Mouse (Mus musculus): ENCODE data around the gene Samd14. TPM values are rescaled to one million over a fixed set of nuclear protein-coding genes. Genes with fewer than 3 reads are reported as not detected.

Samd14 gene
- polyA plus RNA-seq, 1 experiment from 2014 or later, result 18.3 TPM

- 52% methylated on average over 4 of the region's 4 CpGs for WGBS
Measured at GRCm38 (mm10) chr11:94973313-94973712, 36.4 kb upstream of the Samd14 start.

GRCm38 (mm10) chr11:94974951-94975350 lies 34.7 kb upstream of the Samd14 start:
- H3K36me3 ChIP-seq (ENCODE audit: control insufficient read depth, insufficient read depth, low read length), result no peaks in the 10 kb centered on the region
- no peak for ATAC-seq (ENCODE audit: low FRiP score, low TSS enrichment)
- H3K4me2 ChIP-seq (replicated peaks; ENCODE audit: low read depth, low read length), result no peak overlapping the region
- no peak overlapping the region for H3K4me3 ChIP-seq (ENCODE audit: low read length)
- peaks cover 4% of the 10 kb centered on the region; the same call in 1 of the 2 replicates for H3K27me3 ChIP-seq (ENCODE audit: control insufficient read depth, insufficient read depth, low read length)
- no peak overlapping the region for H3K27ac ChIP-seq (ENCODE audit: low read depth, low read length)
- peaks cover 5% of the 10 kb centered on the region; the same call in 1 of the 2 replicates for H3K4me1 ChIP-seq (ENCODE audit: control insufficient read depth, insufficient read depth, low read length)
- H3K9ac ChIP-seq (ENCODE audit: low read depth, low read length), result no peak overlapping the region
- H3K9me3 ChIP-seq (ENCODE audit: control insufficient read depth, low read length), result no peaks in the 10 kb centered on the region
- WGBS, result 69% methylated on average over 2 of the region's 2 CpGs

More at GRCm38 (mm10) chr11:94973313-94973712, 36.4 kb upstream of the Samd14 start:
- no peaks in the 10 kb centered on the region for H3K36me3 ChIP-seq (ENCODE audit: control insufficient read depth, insufficient read depth, low read length)
- no peak for ATAC-seq (ENCODE audit: low FRiP score, low TSS enrichment)
- H3K27me3 ChIP-seq (ENCODE audit: control insufficient read depth, insufficient read depth, low read length), result peaks cover 4% of the 10 kb centered on the region; the same call in 1 of the 2 replicates
- no peaks in the 10 kb centered on the region for H3K4me1 ChIP-seq (ENCODE audit: control insufficient read depth, insufficient read depth, low read length)
- no peak overlapping the region for H3K9ac ChIP-seq (ENCODE audit: low read depth, low read length)
- no peaks in the 10 kb centered on the region for H3K9me3 ChIP-seq (ENCODE audit: control insufficient read depth, low read length)
- H3K4me3 ChIP-seq (ENCODE audit: low read length), result no peak overlapping the region
- H3K27ac ChIP-seq (ENCODE audit: low read depth, low read length), result no peak overlapping the region
- no peak overlapping the region for H3K4me2 ChIP-seq (replicated peaks; ENCODE audit: low read depth, low read length)

GRCm38 (mm10) chr11:94976199-94976598 lies 33.5 kb upstream of the Samd14 start, which contains the start of gene Sgca:
TSS of gene Sgca (minus strand) at chr11:94976327.
- H3K27me3 ChIP-seq (ENCODE audit: control insufficient read depth, insufficient read depth, low read length), result peaks cover 4% of the 10 kb centered on the region; the same call in 1 of the 2 replicates
- peaks cover 5% of the 10 kb centered on the region; the same call in 1 of the 2 replicates for H3K4me1 ChIP-seq (ENCODE audit: control insufficient read depth, insufficient read depth, low read length)
- WGBS, result 75% methylated on average over 5 of the region's 5 CpGs
- H3K4me2 ChIP-seq (replicated peaks; ENCODE audit: low read depth, low read length), result no peak within 1 kb of the TSS
- H3K9ac ChIP-seq (ENCODE audit: low read depth, low read length), result no peak within 1 kb of the TSS
- ATAC-seq (ENCODE audit: low FRiP score, low TSS enrichment), result no peak
- no peaks in the 10 kb centered on the region for H3K9me3 ChIP-seq (ENCODE audit: control insufficient read depth, low read length)
- no peaks in the 10 kb centered on the region for H3K36me3 ChIP-seq (ENCODE audit: control insufficient read depth, insufficient read depth, low read length)
- H3K27ac ChIP-seq (ENCODE audit: low read depth, low read length), result no peak within 1 kb of the TSS
- no peak within 1 kb of the TSS for H3K4me3 ChIP-seq (ENCODE audit: low read length)

GRCm38 (mm10) chr11:94978178-94978915 lies 31.3 kb upstream of the Samd14 start:
- Histone ChIP-seq H3K4me1 (ENCODE audit: control insufficient read depth, insufficient read depth, low read length) (peaks cover 5% of the 10 kb centered on the region; the same call in 1 of the 2 replicates), H3K4me2 (replicated peaks; ENCODE audit: low read depth, low read length) (peak overlapping the region; percentile 39), H3K4me3 (ENCODE audit: low read length) (peak overlapping the region; percentile 11; the same call in 1 of the 2 replicates), H3K36me3 (ENCODE audit: control insufficient read depth, insufficient read depth, low read length) (no peaks in the 10 kb centered on the region), H3K9me3 (ENCODE audit: control insufficient read depth, low read length) (no peaks in the 10 kb centered on the region), H3K27ac (ENCODE audit: low read depth, low read length) (no peak overlapping the region), H3K9ac (ENCODE audit: low read depth, low read length) (no peak overlapping the region), H3K27me3 (ENCODE audit: control insufficient read depth, insufficient read depth, low read length) (no peaks in the 10 kb centered on the region)
- ATAC-seq (ENCODE audit: low FRiP score, low TSS enrichment), result peak; percentile 33; the same call in 1 of the 2 replicates
- whole genome bisulfite sequencing, result 51% methylated on average over 9 of the region's 9 CpGs

- under 1% methylated on average over 20 of the region's 20 CpGs for WGBS
- H3K36me3 ChIP-seq (ENCODE audit: control insufficient read depth, insufficient read depth, low read length), result no peaks in the 10 kb centered on the region
- no peak overlapping the region for H3K27ac ChIP-seq (ENCODE audit: low read depth, low read length)
- H3K4me3 ChIP-seq (ENCODE audit: low read length), result peak overlapping the region; percentile 11; the same call in 1 of the 2 replicates
- no peak overlapping the region; the same call in 1 of the 2 replicates for H3K9ac ChIP-seq (ENCODE audit: low read depth, low read length)
- peaks cover 5% of the 10 kb centered on the region; the same call in 1 of the 2 replicates for H3K4me1 ChIP-seq (ENCODE audit: control insufficient read depth, insufficient read depth, low read length)
- H3K4me2 ChIP-seq (replicated peaks; ENCODE audit: low read depth, low read length), result peak overlapping the region; percentile 39
- H3K27me3 ChIP-seq (ENCODE audit: control insufficient read depth, insufficient read depth, low read length), result no peaks in the 10 kb centered on the region
- no peaks in the 10 kb centered on the region for H3K9me3 ChIP-seq (ENCODE audit: control insufficient read depth, low read length)
- peak; percentile 97 for ATAC-seq (ENCODE audit: low FRiP score, low TSS enrichment)
Measured at GRCm38 (mm10) chr11:94978947-94979346, 30.7 kb upstream of the Samd14 start.

GRCm38 (mm10) chr11:94979462-94980179 lies 30.1 kb upstream of the Samd14 start:
- H3K9me3 ChIP-seq (ENCODE audit: control insufficient read depth, low read length), result no peaks in the 10 kb centered on the region
- H3K4me3 ChIP-seq (ENCODE audit: low read length), result peak overlapping the region; percentile 11; the same call in 1 of the 2 replicates
- H3K9ac ChIP-seq (ENCODE audit: low read depth, low read length), result no peak overlapping the region; the same call in 1 of the 2 replicates
- H3K4me1 ChIP-seq (ENCODE audit: control insufficient read depth, insufficient read depth, low read length), result peaks cover 5% of the 10 kb centered on the region; the same call in 1 of the 2 replicates
- ATAC-seq (ENCODE audit: low FRiP score, low TSS enrichment), result peak; percentile 17; the same call in 1 of the 2 replicates
- H3K27me3 ChIP-seq (ENCODE audit: control insufficient read depth, insufficient read depth, low read length), result no peaks in the 10 kb centered on the region
- no peaks in the 10 kb centered on the region for H3K36me3 ChIP-seq (ENCODE audit: control insufficient read depth, insufficient read depth, low read length)
- H3K27ac ChIP-seq (ENCODE audit: low read depth, low read length), result no peak overlapping the region
- WGBS, result 81% methylated on average over 11 of the region's 11 CpGs
- H3K4me2 ChIP-seq (replicated peaks; ENCODE audit: low read depth, low read length), result peak overlapping the region; percentile 39

- H3K4me1 ChIP-seq (ENCODE audit: control insufficient read depth, insufficient read depth, low read length), result peaks cover 23% of the 10 kb centered on the region
- 37% methylated on average over 1 of the region's 1 CpGs for WGBS
Measured at GRCm38 (mm10) chr11:94985140-94985539, 24.5 kb upstream of the Samd14 start.

GRCm38 (mm10) chr11:94985822-94986221 lies 23.9 kb upstream of the Samd14 start:
- Histone ChIP-seq H3K4me3 (ENCODE audit: low read length) (no peak overlapping the region), H3K36me3 (ENCODE audit: control insufficient read depth, insufficient read depth, low read length) (no peaks in the 10 kb centered on the region), H3K27me3 (ENCODE audit: control insufficient read depth, insufficient read depth, low read length) (no peaks in the 10 kb centered on the region), H3K27ac (ENCODE audit: low read depth, low read length) (no peak overlapping the region), H3K9me3 (ENCODE audit: control insufficient read depth, low read length) (no peaks in the 10 kb centered on the region), H3K9ac (ENCODE audit: low read depth, low read length) (no peak overlapping the region), H3K4me2 (replicated peaks; ENCODE audit: low read depth, low read length) (no peak overlapping the region), H3K4me1 (ENCODE audit: control insufficient read depth, insufficient read depth, low read length) (peaks cover 24% of the 10 kb centered on the region)
- no peak for ATAC-seq (ENCODE audit: low FRiP score, low TSS enrichment)
- 78% methylated on average over 5 of the region's 5 CpGs for WGBS

More at GRCm38 (mm10) chr11:94985140-94985539, 24.5 kb upstream of the Samd14 start:
- no peaks in the 10 kb centered on the region for H3K36me3 ChIP-seq (ENCODE audit: control insufficient read depth, insufficient read depth, low read length)
- no peak overlapping the region for H3K4me2 ChIP-seq (replicated peaks; ENCODE audit: low read depth, low read length)
- H3K27me3 ChIP-seq (ENCODE audit: control insufficient read depth, insufficient read depth, low read length), result no peaks in the 10 kb centered on the region
- ATAC-seq (ENCODE audit: low FRiP score, low TSS enrichment), result no peak
- H3K4me3 ChIP-seq (ENCODE audit: low read length), result no peak overlapping the region
- no peak overlapping the region for H3K9ac ChIP-seq (ENCODE audit: low read depth, low read length)
- no peaks in the 10 kb centered on the region for H3K9me3 ChIP-seq (ENCODE audit: control insufficient read depth, low read length)
- no peak overlapping the region for H3K27ac ChIP-seq (ENCODE audit: low read depth, low read length)
